Mouse (Mus musculus) kidney, postnatal 25 days (tissue): ENCODE results near the gene En1.

ENCODE experiments used
- DNase-seq, 2 experiments: peaks; one replicate each; pipeline ENCODE4 v3.0.0; 2021; ENCODE audit warnings: mixed read lengths in 2 of 2

Gene En1

GRCm38 (mm10) chr1:120600516-120601252, 1.5 kb upstream of the En1 start:
- no peak for DNase-seq

DNA sequence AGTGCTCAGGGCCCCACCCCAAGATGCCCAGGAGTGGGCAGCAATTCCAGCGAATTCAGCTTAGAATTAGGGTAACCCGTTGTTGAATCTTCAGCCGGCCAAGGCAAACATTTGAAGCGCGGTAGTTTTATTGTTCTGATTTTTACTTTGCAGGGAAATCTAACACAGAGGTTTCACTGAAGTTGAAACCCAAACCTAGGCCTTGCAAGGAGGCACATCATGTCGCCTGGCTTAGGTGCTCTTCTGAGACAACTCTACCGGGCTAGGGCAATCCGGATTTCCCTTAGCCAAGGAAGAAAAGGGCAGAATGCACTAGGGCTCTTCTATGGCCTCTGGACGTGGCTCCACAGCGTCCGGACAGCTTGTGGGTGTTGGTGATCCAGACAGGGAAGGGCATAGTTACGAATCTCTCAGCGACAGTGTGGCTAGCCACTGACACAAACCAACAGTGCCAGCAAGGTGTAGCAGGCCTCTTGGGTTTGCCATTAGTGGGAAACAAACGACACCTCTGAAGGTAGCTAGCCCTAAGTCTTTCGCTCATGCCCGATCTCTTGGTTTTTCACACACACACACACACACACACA, 873 bp upstream of the En1 start:
- DNase-seq = no peak

DNA sequence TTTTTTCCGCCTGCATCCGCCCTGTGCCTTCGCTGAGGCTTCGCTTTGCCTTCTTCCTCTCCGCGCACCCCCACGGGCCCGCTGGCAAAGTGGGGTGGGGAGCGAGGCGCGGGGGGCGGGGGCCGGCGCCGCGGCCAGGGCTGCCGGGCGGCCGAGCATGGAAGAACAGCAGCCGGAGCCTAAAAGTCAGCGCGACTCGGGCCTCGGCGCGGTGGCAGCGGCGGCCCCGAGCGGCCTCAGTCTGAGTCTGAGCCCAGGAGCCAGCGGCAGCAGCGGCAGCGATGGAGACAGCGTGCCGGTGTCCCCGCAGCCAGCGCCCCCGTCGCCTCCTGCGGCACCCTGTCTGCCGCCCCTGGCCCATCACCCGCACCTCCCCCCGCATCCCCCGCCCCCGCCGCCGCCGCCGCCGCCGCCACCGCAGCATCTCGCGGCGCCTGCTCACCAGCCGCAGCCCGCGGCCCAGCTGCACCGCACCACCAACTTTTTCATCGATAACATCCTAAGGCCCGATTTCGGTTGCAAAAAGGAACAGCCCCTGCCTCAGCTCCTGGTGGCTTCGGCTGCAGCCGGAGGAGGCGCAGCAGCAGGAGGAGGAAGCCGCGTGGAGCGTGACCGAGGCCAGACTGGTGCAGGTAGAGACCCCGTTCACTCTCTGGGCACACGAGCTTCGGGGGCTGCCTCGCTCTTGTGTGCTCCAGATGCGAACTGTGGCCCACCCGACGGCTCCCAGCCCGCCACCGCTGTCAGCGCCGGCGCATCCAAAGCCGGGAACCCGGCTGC, 848 bp downstream of the En1 start:
- no peak for DNase-seq

- no peak for DNase-seq
Observed at GRCm38 (mm10) chr1:120603656-120604051, 1.4 kb downstream of the En1 start.

GRCm38 (mm10) chr1:120604431-120605142, 2.4 kb downstream of the En1 start:
- no peak for DNase-seq

DNA sequence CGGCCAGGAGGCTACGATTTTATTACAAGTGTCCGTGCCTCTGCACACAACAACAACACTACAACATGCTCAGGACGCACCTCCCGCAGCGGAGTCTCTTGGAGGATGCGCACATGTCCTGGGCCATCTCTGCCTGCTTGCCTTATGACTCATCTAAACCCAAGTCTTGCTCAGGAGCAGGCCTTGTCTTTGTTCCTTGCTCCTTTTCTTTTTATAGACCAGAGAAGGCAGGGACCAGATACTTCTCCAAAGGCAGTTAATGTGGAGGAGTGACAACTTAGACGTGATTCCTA, 2.9 kb downstream of the En1 start:
- no peak for DNase-seq

DNA sequence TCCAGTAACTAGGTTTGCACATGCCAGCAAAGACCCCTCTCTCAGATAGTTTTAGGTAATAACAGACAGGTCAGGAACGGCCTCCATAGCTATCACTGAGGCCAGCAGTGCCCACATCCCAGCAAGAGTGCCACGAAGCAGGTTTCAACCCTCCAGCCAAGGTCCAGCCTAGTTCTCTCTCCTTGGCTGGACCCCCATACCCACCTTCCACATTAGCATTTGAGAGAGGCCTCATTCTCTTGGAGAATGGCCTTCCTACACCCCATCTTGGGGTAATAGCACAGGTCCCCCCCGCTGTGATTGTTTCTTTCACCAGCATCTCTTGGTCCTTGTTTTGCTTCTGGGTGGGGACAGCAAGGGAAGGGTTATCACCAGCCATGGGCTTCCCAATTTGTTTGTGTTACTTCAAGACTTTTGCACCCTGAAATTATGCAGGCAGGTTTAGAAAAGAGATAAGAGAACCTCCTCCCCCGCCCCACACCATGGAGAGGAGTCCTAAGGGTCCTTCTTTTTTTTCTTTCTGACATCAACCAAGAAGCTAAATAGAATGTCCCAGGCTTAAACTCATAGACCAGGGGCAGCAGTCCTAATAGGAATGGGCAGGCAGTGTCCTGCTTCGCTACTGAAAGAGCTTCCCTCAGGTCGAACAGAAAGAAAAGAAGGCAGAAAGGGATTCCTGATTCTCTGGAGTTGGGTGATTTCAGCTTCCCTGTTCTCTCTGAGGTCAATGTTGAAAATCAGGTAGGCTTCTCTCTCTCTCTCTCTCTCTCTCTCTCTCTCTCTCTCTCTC, 3.5 kb downstream of the En1 start:
- DNase-seq = no peak

- DNase-seq = no peak
Observed at GRCm38 (mm10) chr1:120606641-120607575, 4.7 kb downstream of the En1 start.

- DNase-seq = no peak
Observed at GRCm38 (mm10) chr1:120607576-120608400, 5.6 kb downstream of the En1 start.

GRCm38 (mm10) chr1:120608461-120608860, 6.2 kb downstream of the En1 start:
- no peak for DNase-seq

GRCm38 (mm10) chr1:120609611-120610010, 7.4 kb downstream of the En1 start:
- no peak for DNase-seq

- no peak for DNase-seq
Observed at GRCm38 (mm10) chr1:120613461-120614306, 11.5 kb downstream of the En1 start.

- no peak for DNase-seq
Observed at GRCm38 (mm10) chr1:120614307-120615100, 12.3 kb downstream of the En1 start.

DNA sequence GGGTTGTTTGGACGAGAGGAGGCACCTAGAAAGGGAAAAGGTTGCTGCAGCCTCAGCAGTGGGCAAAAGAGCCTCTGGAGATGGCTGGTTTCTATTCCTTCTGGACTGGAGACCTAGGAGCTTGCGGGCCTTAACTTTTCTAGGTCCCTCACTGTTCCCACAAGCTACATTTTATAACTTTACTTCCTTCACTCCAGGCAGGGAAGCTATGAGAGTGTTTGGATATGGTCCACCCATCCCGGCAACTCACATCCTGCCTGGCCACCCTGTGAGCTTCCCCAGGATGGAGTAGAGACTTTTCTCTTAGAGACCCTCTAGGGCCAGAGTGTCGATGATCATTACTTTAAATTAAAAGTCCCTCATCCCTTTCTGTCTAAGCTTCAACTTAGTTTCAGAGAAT, 13.3 kb downstream of the En1 start:
- no peak for DNase-seq

- DNase-seq = no peak
Observed at GRCm38 (mm10) chr1:120615927-120616326, 13.7 kb downstream of the En1 start.

DNA sequence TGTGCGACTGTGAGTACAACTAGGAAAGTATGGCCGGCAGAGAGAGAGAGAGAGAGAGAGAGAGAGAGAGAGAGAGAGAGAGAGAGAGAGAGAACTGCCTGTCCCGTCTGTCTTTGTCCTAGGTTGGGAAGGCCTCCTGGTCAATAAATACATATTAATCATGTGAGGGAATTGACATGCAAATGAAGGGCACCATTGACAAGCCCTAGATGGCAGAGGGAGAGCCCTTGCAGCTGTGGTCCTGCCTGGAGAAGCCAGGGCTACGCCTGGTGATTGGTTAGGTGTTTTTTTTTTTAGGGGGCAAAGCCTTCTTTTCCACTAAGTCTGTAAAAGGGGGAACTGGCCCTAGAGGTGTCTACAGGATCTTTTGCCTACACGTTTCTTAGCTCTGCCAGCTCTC, 19.2 kb downstream of the En1 start:
- no peak for DNase-seq

- DNase-seq = no peak
Observed at GRCm38 (mm10) chr1:120626930-120627621, 24.9 kb downstream of the En1 start.

DNA sequence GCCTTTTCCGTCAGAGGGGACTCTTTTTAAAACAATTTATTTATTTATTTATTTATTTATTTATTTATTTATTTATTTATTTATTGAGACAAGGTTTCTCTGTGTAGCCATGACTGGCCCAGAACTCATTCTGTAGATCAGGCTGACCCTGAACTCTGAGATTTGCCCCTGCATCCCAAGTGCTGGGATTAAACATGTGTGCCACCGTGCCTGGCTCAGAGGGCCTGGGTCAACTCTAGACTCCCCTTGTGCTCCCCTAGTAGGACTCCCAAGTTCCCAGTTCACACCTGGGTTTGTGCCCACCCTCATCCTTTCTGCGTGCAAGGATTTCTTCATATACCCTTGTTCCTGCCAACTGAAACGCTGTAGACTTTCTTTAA, 25.4 kb downstream of the En1 start:
- no peak for DNase-seq
